Mouse (Mus musculus) stomach, embryonic 14.5 days (tissue): ENCODE measurements around the gene Lct. TPM values are rescaled to one million over a fixed set of nuclear protein-coding genes. Genes with fewer than 3 reads are reported as not detected.
A peak's percentile ranks its signal among the peaks of the same experiment; 100 is the strongest.
"Not testable (repeated sequence)": the region's sequence is repeated elsewhere in the genome, so short reads cannot be mapped to it uniquely, and the experiment has no call there.

Experiments used
- ATAC-seq: fragments of 200-750 bp; cut with Nextera tagmentation; 2 replicates; pipeline ENCODE4 v1.8.0; 2017; ENCODE audit warnings: low read depth, moderate TSS enrichment; ENCODE audit not compliant: insufficient number of reproducible peaks, insufficient read depth, low FRiP score
- H3K27ac ChIP-seq: fragments of 300-500 bp; sonication (generic); 2 replicates; pipeline ENCODE4 v1.5.1; 2014; ENCODE audit warnings: mild to moderate bottlenecking, low read length, moderate library complexity, mixed read lengths
- H3K27me3 ChIP-seq: fragments of 300-500 bp; sonication (generic); 2 replicates; pipeline ENCODE4 v1.6.1; 2014; ENCODE audit warnings: low read length, control low read depth, mixed read lengths; ENCODE audit not compliant: control insufficient read depth, insufficient read depth
- H3K36me3 ChIP-seq: fragments of 300-500 bp; sonication (generic); 2 replicates; pipeline ENCODE4 v1.6.1; 2014; ENCODE audit warnings: mild to moderate bottlenecking, control low read depth, low read length, moderate library complexity, mixed read lengths; ENCODE audit not compliant: control insufficient read depth, insufficient read depth
- H3K4me1 ChIP-seq: fragments of 300-500 bp; sonication (generic); 2 replicates; pipeline ENCODE4 v1.6.1; 2014; ENCODE audit warnings: low read length, control low read depth, mixed read lengths; ENCODE audit not compliant: control insufficient read depth, insufficient read depth
- H3K4me2 ChIP-seq: fragments of 300-500 bp; sonication (generic); replicated peaks from 2 replicates; pipeline ENCODE4 v1.6.1; 2014; ENCODE audit warnings: low read depth, low read length, control low read depth
- H3K4me3 ChIP-seq: fragments of 300-500 bp; sonication (generic); 2 replicates; pipeline ENCODE4 v1.5.1; 2014; ENCODE audit warnings: low read depth, low read length, control low read depth
- H3K9ac ChIP-seq: fragments of 300-500 bp; sonication (generic); replicated peaks from 2 replicates; pipeline ENCODE4 v1.6.1; 2014; ENCODE audit warnings: low read depth, mild to moderate bottlenecking, control low read depth, low read length, moderate library complexity, mixed read lengths
- H3K9me3 ChIP-seq: fragments of 300-500 bp; sonication (generic); 2 replicates; pipeline ENCODE4 v1.6.1; 2016; ENCODE audit warnings: low read depth, low read length, control low read depth; ENCODE audit not compliant: control insufficient read depth
- WGBS: fragments of 180-500 bp; shearing (Covaris S2); extraction: QIAGEN DNeasy Blood & Tissue Kit; methylation state at CpG from one replicate; pipeline ENCODE4 v1.1.7; 2014; 5-methylcytosine and 5-hydroxymethylcytosine counted together
- polyA plus RNA-seq: library from polyadenylated mRNA; unstranded; fragments of >200 nt; fragmentation: Nextera tagmentation; extraction: Ambion mirVana; gene quantifications from 2 replicates; pipeline ENCODE4 v1.2.1, GENCODE M21; 2014

The Lct gene
- polyA plus RNA-seq, 1 experiment from 2014 or later: 0.14 TPM

DNA sequence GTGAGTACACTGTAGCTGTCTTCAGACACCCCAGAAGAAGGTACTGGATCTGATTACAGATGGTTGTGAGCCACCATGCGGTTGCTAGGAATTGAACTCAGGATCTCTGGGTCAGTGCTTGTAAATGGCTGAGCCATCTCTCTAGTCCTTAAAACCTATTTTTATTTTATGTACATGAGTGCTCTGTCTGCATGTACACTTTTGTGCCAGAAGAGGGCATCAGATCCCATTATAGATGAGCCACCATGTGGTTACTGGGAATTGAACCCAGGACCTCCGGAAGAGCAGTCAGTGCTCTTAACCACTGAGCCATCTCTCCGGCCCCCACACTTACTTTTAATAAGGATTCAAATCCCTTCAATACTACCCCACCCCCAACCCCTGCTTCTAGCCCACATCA lies 45.2 kb downstream of the Lct start:
- no peak overlapping the region for H3K4me2 ChIP-seq
- ATAC-seq: no peak
- no peak overlapping the region for H3K9ac ChIP-seq
- no peaks in the 10 kb centered on the region for H3K9me3 ChIP-seq
- H3K27ac ChIP-seq: no peak overlapping the region
- H3K4me3 ChIP-seq: no peak overlapping the region
- H3K36me3 ChIP-seq: peaks cover 8% of the 10 kb centered on the region
- no peaks in the 10 kb centered on the region for H3K4me1 ChIP-seq
- no peaks in the 10 kb centered on the region for H3K27me3 ChIP-seq
- 97% methylated on average over 3 of the region's 3 CpGs for WGBS

DNA sequence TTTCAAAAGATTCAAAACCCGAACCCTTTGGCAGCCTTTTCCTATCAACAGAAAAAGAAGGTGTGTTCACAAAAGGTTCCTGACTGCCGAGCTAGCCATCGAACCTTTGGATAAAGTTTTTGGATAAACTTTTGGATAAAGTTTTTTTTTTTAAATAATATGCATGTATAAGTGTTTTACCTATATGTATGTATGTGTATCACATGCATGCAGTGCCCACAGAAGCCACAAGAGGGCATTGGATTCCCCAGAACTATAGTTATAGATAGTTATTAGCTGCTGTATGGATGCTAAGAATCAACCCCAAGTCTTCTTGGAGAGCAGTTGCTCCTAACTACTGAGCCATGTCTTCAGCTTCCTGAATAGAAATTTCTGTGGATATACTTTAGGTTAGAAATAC lies 46.4 kb downstream of the Lct start:
- H3K4me3 ChIP-seq: no peak overlapping the region
- H3K36me3 ChIP-seq: peaks cover 19% of the 10 kb centered on the region
- H3K4me1 ChIP-seq: no peaks in the 10 kb centered on the region
- H3K9ac ChIP-seq: no peak overlapping the region
- no peaks in the 10 kb centered on the region for H3K27me3 ChIP-seq
- H3K9me3 ChIP-seq: no peaks in the 10 kb centered on the region
- H3K4me2 ChIP-seq: no peak overlapping the region
- ATAC-seq: no peak
- 94% methylated on average over 3 of the region's 3 CpGs for WGBS
- no peak overlapping the region for H3K27ac ChIP-seq

DNA sequence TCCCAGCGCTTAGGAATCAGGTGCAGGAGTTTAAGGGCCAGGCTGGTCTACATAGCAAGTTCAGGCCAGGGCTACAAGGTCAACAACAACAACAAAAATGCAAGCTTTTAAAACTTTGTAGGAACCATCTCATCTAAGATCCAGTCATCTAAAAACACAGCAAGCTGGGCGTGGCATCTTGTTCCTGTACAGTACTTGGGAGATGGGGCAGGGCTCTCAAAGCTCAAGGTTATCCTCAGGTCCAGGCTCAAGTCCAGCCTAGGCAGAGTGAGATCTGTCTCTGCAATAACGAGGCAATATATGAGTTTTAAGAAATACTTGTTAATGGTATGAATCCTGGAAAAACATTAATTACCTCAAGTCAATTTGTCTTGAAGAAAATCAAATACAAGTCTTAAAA lies 49.6 kb downstream of the Lct start:
- H3K27ac ChIP-seq: no peak overlapping the region
- H3K4me2 ChIP-seq: no peak overlapping the region
- WGBS: 95% methylated on average over 3 of the region's 3 CpGs
- no peaks in the 10 kb centered on the region for H3K27me3 ChIP-seq
- H3K4me1 ChIP-seq: no peaks in the 10 kb centered on the region
- no peaks in the 10 kb centered on the region for H3K9me3 ChIP-seq
- peaks cover 49% of the 10 kb centered on the region for H3K36me3 ChIP-seq
- ATAC-seq: no peak
- no peak overlapping the region for H3K4me3 ChIP-seq
- H3K9ac ChIP-seq: no peak overlapping the region

DNA sequence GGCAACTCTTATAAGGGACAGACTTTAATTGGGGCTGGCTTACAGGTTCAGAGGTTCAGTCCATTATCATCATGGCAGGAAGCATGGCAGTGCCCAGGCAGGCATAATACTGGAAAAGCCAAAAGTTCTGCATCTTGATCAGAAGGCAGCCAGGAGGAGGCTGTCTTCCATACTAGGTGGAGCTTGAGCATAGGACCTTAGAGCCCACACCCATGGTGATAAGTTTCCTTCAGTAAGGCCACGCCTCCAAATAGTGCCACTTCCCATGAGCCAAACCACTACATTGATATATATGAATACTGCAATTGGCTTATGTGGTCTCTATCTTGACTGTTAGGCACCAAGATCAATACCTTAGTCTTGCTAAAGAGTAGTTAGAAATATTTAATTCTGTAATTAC lies 52.2 kb downstream of the Lct start:
- Histone ChIP-seq H3K4me3 (no peak overlapping the region), H3K4me2 (no peak overlapping the region), H3K9me3 (no peaks in the 10 kb centered on the region), H3K27me3 (no peaks in the 10 kb centered on the region), H3K9ac (no peak overlapping the region), H3K4me1 (no peaks in the 10 kb centered on the region), H3K36me3 (peaks cover 62% of the 10 kb centered on the region), H3K27ac (no peak overlapping the region)
- ATAC-seq: no peak
- 85% methylated on average over 1 of the region's 1 CpGs for WGBS

DNA sequence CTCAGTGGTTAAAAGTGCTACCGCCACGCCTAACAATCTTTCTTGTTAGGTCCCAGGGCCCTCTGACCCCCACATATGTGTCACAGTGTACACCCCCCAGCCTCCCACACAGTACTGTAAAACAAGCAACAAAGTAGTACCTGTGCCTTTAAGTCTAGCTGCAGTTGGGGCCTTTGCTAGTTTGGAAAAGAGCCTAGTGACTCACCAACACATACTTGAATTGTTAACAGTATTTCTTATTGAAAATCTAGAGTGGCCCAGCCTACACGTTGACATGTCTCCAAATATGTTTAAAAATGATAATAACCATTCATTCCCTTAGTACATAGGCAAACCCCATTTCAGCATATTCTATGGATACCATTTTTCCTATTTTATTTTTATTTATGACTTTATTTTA lies 57.4 kb downstream of the Lct start:
- Histone ChIP-seq H3K36me3 (peaks cover 68% of the 10 kb centered on the region), H3K27ac (no peak overlapping the region), H3K4me2 (no peak overlapping the region), H3K27me3 (no peaks in the 10 kb centered on the region), H3K4me1 (no peaks in the 10 kb centered on the region), H3K9me3 (no peaks in the 10 kb centered on the region), H3K9ac (no peak overlapping the region), H3K4me3 (no peak overlapping the region)
- no peak for ATAC-seq
- WGBS: 83% methylated on average over 3 of the region's 3 CpGs

DNA sequence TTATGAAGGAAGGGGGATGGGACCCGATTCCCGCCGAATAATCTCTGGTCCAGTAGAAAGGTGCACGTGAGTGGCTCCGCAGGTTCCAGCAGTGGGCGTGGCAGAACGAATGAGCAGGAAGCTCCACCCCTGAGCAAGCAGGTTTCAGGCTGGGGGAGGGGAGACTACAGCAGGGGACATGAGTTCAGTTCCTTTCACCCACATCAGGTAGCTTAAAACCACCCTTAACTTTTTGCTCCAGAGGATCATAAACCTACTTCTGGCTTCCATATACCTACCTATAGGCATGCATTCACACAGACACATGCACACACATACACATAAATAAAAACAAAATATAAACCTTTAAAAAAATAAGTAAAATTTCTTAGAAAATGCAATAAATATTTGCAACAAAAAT lies 61.1 kb downstream of the Lct start:
- 79% methylated on average over 7 of the region's 7 CpGs for WGBS
- H3K9ac ChIP-seq, H3K9me3 ChIP-seq, H3K4me1 ChIP-seq, H3K27me3 ChIP-seq, H3K4me3 ChIP-seq, ATAC-seq, H3K4me2 ChIP-seq, H3K27ac ChIP-seq: not testable (repeated sequence)
- H3K36me3 ChIP-seq: peaks cover 50% of the 10 kb centered on the region

DNA sequence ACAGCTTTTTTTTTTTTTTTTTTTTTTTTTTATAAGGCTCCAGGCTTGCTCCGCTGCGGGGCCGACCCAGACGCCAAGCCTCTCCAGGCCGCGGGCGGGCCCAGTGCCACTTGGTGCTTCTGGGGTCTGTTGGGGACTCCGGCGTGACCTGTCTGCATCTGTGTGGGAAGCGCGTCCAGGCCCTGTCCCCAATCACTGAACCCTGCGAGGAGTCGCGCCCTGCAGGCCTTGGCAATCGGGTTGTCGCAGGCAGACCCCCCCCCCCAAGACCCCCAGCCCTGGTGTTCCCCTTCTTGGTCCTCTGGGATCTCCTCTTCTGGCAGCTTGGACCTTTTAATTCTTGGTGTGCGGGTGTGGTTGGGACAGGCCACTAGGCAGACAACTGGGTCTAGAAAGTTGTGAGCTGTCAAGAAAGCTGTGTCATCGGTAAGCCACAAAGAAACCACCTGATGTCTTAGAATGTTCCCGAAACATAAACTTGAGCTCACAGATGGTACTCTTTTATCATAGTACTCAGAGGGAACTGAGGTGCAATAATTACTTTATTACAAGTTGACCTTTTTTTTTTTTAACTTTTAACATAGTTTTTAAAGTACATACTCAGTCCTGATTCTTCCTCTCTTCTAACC lies 83.3 kb downstream of the Lct start:
- no peak; the same call in 1 of the 2 replicates for ATAC-seq
- under 1% methylated on average over 19 of the region's 19 CpGs for WGBS
- Histone ChIP-seq H3K4me3 (peak overlapping the region; percentile 74), H3K9me3 (no peaks in the 10 kb centered on the region), H3K36me3 (no peaks in the 10 kb centered on the region), H3K4me2 (peak overlapping the region; percentile 78), H3K27ac (peak overlapping the region; percentile 79), H3K27me3 (no peaks in the 10 kb centered on the region), H3K9ac (peak overlapping the region; percentile 69), H3K4me1 (peaks cover 4% of the 10 kb centered on the region; the same call in 1 of the 2 replicates)

DNA sequence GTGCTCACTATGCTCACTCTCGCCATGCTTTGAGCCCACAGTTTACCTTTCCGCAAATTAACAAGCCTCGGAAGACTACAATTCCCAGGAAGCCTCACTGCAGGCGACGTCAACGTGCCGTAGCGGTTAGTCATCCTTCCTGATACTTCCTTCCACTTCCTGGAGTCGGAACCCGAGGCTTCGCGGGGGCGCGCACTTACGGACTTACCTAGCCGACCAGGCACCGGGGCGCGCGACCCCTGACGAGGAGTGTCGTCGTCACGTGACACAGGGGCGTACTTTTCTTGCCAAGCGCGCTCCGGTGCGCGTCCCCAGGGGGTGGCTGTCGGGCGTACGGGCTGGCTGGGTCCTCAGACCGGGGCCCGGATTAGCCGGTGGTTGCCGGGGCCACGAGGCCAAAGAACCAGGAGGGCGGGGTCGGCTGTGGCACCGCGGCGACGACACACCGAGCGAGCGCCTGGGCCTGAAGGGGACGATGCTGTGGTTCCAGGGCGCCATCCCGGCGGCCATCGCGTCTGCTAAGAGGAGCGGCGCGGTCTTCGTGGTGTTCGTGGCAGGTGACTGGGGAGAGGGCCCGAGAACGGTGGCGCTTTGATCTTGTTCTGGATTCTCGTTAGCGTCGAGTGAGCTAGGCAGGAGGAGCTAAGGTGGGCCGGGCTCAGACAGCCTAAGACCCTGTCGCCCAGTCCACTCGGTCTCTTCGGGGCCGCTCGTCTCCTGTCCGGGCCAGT lies 84.0 kb downstream of the Lct start:
- WGBS: under 1% methylated on average over 71 of the region's 71 CpGs
- H3K4me2 ChIP-seq: peak overlapping the region; percentile 78
- no peaks in the 10 kb centered on the region for H3K36me3 ChIP-seq
- no peaks in the 10 kb centered on the region for H3K9me3 ChIP-seq
- H3K27ac ChIP-seq: peak overlapping the region; percentile 79
- peak overlapping the region; percentile 74 for H3K4me3 ChIP-seq
- H3K9ac ChIP-seq: peak overlapping the region; percentile 69
- ATAC-seq: peak; percentile 95
- no peaks in the 10 kb centered on the region for H3K27me3 ChIP-seq
- peaks cover 4% of the 10 kb centered on the region; the same call in 1 of the 2 replicates for H3K4me1 ChIP-seq
